Mouse (Mus musculus): ENCODE measurements around the gene Mblac1.

DNA sequence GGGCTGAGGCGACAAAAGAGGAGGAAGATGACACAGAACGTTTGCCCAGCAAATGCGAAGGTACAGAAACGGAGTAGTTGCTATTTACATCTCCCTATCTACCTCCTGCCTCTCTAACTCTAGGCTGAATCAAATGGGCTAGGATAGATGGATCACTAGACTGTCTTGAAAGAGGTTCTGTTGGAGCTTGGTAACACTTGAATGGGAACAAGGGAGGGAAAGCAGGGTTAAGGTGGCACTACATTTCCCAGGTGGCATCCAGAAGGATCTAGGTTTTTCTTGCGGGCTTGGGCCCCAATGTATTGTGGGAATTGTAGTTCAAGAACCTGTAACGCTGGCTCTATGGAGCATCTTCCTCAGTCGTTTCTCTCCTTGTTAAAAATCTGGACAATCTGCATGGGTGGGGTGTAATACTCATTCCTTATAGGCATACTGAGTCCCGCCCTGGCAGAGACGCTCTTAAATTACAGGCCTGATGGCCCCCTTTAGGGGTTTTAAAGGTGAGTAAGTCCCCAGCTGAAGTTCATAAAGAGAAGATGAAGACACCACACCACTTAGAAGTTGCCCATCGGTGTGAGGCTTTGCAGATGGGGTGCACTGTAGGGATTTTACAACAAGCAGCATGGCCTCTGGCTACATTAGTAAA, 6.3 kb upstream of the Mblac1 start:
- TF ChIP-seq CTCF (IDR thresholded peaks at IDR 0.05; ENCODE audit: low read depth, low read length) (no peak), POLR2A (IDR thresholded peaks at IDR 0.05; ENCODE audit: borderline replicate concordance, low read depth, low read length) (no peak)

Data from bone marrow macrophage, adult 2 months (primary cell).